Mouse (Mus musculus) small intestine, adult 2 months (tissue): Measurements from ENCODE around the gene Hoxd10.

Source experiments
- CTCF ChIP-seq: fragments of 200-500 bp; IDR thresholded peaks from 2 replicates; pipeline ENCODE4 v1.5.1; 2012; ENCODE audit warnings: low read depth, mild to moderate bottlenecking, control low read depth, inconsistent platforms, low read length, moderate library complexity, mixed read lengths; ENCODE audit not compliant: insufficient replicate concordance, insufficient read length; ENCODE audit errors: extremely low read depth
- POLR2A ChIP-seq: fragments of 200-500 bp; IDR thresholded peaks from 2 replicates; pipeline ENCODE4 v1.6.1; 2012; ENCODE audit warnings: low read depth, mild to moderate bottlenecking, control low read depth, inconsistent platforms, low read length, moderate library complexity

DNA sequence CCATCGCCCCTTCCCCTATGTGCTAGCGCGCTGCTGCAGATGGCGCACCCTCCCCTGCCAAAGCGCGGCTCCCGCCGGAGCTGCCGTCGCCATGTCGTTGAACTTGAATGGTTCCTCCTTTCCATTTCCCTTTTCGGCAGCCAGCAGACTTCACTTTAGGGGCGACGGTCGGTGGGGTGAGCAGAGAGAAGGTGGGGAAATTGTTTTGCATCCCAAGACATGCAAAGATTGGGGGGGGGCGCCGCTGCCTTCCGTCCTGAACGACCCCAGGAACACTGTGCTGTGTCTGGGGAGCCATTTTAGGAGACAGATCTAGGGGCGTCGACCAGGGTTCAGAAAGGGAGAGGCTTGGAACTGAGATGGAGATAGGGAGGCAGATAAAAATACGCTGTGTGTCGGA, 11.7 kb upstream of the Hoxd10 start:
- no peak for TF ChIP-seq POLR2A
- no peak for TF ChIP-seq CTCF
